Mouse (Mus musculus): ENCODE data around the gene Iqce. TPM values are rescaled to one million over a fixed set of nuclear protein-coding genes. Genes with fewer than 3 reads are reported as not detected.

Gene Iqce
- polyA plus RNA-seq, 1 experiment from 2014 or later, result 29.4 TPM

GRCm38 (mm10) chr5:140703480-140704377 lies 1.6 kb upstream of the Iqce start:
- H3K4me3 ChIP-seq, result peak overlapping the region; percentile 70

DNA sequence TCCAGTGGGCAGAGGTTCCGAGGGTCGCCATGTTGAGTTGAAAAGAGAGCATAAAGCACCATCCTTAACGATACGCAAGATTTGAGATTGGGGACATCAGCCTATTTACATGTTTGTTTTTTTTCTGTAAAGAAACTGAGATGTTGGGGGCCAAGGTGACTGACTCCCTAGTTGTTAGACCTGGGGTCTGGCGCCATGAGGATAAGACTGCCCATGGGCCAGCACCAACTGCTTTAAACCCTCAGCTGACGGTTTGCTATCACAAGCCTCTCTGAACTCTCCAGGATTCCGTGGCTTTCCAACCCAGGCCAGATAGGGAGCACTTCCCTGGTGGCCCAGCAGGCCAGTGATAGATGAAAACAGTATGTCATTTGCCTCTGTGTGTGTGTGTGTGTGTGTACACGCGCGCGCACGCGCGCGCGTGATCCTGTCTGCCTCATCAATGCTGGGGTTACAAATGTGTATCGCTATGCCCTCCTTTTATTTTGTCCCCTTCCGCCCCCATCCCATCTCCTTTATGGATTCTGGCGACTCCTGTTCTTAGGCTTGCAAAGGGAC lies 519 bp upstream of the Iqce start:
- ATAC-seq (ENCODE audit: low FRiP score, low read depth), result no peak
- Histone ChIP-seq H3K4me3 (peak overlapping the region; percentile 91), H3K4me1 (replicated peaks) (peaks cover 44% of the 10 kb centered on the region), H3K36me3 (0 out of 2 replicates have a peak, but pooled peaks cover 7% of the 10 kb centered on the region), H3K27ac (replicated peaks) (peak overlapping the region; percentile 92), H3K27me3 (no peaks in the 10 kb centered on the region), H3K4me2 (peak overlapping the region; percentile 82), H3K9ac (peak overlapping the region; percentile 92), H3K9me3 (no peaks in the 10 kb centered on the region)
- whole genome bisulfite sequencing, result 60% methylated on average over 19 of the region's 19 CpGs

More at GRCm38 (mm10) chr5:140703480-140704377, 1.6 kb upstream of the Iqce start:
- WGBS, result 34% methylated on average over 17 of the region's 17 CpGs
- H3K27ac ChIP-seq (replicated peaks), result peak overlapping the region; percentile 92
- ATAC-seq (ENCODE audit: low FRiP score, low read depth), result no peak
- no peaks in the 10 kb centered on the region for H3K9me3 ChIP-seq
- H3K4me1 ChIP-seq (replicated peaks), result peaks cover 44% of the 10 kb centered on the region
- peak overlapping the region; percentile 46; the same call in 1 of the 2 replicates for H3K9ac ChIP-seq
- 0 out of 2 replicates have a peak, but pooled peaks cover 2% of the 10 kb centered on the region for H3K36me3 ChIP-seq
- H3K27me3 ChIP-seq, result no peaks in the 10 kb centered on the region
- H3K4me2 ChIP-seq, result peak overlapping the region; percentile 73

GRCm38 (mm10) chr5:140701661-140702060 lies 517 bp downstream of the Iqce start:
- Histone ChIP-seq H3K9ac (peak overlapping the region; percentile 92), H3K36me3 (peaks cover 14% of the 10 kb centered on the region), H3K4me1 (replicated peaks) (peaks cover 47% of the 10 kb centered on the region), H3K4me3 (peak overlapping the region; percentile 91), H3K27ac (replicated peaks) (peak overlapping the region; percentile 92), H3K4me2 (peak overlapping the region; percentile 82), H3K9me3 (no peaks in the 10 kb centered on the region), H3K27me3 (no peaks in the 10 kb centered on the region)
- WGBS, result under 1% methylated on average over 25 of the region's 25 CpGs
- ATAC-seq (ENCODE audit: low FRiP score, low read depth), result peak; percentile 7; the same call in 1 of the 2 replicates

- Histone ChIP-seq H3K27me3 (no peaks in the 10 kb centered on the region), H3K9ac (no peak overlapping the region)
These were observed 2.4 kb downstream of the Iqce start for GRCm38 (mm10) chr5:140699776-140700175.

DNA sequence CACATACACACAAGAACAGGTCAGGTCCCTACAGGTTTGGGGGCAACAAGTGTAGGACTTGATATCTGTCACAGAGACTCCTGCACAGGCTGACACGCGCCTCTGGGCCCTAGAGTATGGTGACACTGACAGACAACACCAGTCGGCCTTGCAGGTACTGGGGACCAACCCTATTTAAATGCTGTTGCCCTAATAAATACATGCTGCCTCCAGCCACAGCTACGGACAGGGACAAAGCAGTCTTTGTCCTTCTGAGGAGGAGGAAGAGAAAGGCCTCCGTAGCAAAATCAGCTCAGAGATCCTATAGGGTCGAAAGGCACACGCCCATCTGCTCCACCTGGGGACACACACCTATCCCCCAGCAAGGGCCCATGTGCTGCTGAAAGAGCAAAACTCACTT lies 6.2 kb downstream of the Iqce start:
- H3K4me3 ChIP-seq, result no peak overlapping the region
- H3K27me3 ChIP-seq, result no peaks in the 10 kb centered on the region
- peaks cover 41% of the 10 kb centered on the region for H3K36me3 ChIP-seq
- 81% methylated on average over 7 of the region's 7 CpGs for WGBS
- H3K9me3 ChIP-seq, result no peaks in the 10 kb centered on the region
- peaks cover 15% of the 10 kb centered on the region for H3K4me1 ChIP-seq (replicated peaks)
- H3K4me2 ChIP-seq, result no peak overlapping the region
- H3K9ac ChIP-seq, result no peak overlapping the region
- ATAC-seq (ENCODE audit: low FRiP score, low read depth), result no peak
- H3K27ac ChIP-seq (replicated peaks), result no peak overlapping the region

More at GRCm38 (mm10) chr5:140699776-140700175, 2.4 kb downstream of the Iqce start:
- H3K4me1 ChIP-seq (replicated peaks), result peaks cover 34% of the 10 kb centered on the region
- H3K4me2 ChIP-seq, result no peak overlapping the region
- no peaks in the 10 kb centered on the region for H3K9me3 ChIP-seq
- 77% methylated on average over 9 of the region's 9 CpGs for WGBS
- H3K4me3 ChIP-seq, result no peak overlapping the region
- peaks cover 24% of the 10 kb centered on the region for H3K36me3 ChIP-seq
- H3K27ac ChIP-seq (replicated peaks), result no peak overlapping the region
- no peak for ATAC-seq (ENCODE audit: low FRiP score, low read depth)

DNA sequence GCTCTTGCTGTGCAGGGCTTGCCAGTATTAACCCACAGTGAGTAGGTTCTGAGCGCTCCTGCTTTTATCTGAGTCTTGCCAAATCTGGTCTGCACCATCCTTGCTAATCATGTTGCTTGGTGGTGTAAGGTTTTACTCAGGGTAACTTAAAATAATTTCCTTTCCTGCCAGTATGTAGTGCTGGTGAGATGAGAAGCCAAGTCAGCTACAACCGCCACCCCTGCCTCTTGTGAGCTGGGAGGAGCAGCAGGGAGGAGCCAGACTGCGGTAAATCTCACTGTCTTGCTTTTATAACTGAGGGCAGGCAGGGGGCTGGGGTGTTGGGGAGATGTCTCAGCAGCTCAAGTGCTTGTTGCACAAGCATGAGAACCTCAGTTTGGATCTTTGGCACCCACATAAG lies 13.7 kb downstream of the Iqce start:
- whole genome bisulfite sequencing, result 86% methylated on average over 3 of the region's 3 CpGs
- Histone ChIP-seq H3K36me3 (peaks cover 44% of the 10 kb centered on the region), H3K4me3 (no peak overlapping the region), H3K4me2 (no peak overlapping the region), H3K9ac (no peak overlapping the region), H3K9me3 (no peaks in the 10 kb centered on the region), H3K27ac (replicated peaks) (no peak overlapping the region), H3K27me3 (no peaks in the 10 kb centered on the region), H3K4me1 (replicated peaks) (no peaks in the 10 kb centered on the region; the same call in 1 of the 2 replicates)
- ATAC-seq (ENCODE audit: low FRiP score, low read depth), result no peak

GRCm38 (mm10) chr5:140684343-140685148 lies 17.6 kb downstream of the Iqce start:
- H3K9ac ChIP-seq, result no peak overlapping the region
- 60% methylated on average over 16 of the region's 16 CpGs for WGBS

DNA sequence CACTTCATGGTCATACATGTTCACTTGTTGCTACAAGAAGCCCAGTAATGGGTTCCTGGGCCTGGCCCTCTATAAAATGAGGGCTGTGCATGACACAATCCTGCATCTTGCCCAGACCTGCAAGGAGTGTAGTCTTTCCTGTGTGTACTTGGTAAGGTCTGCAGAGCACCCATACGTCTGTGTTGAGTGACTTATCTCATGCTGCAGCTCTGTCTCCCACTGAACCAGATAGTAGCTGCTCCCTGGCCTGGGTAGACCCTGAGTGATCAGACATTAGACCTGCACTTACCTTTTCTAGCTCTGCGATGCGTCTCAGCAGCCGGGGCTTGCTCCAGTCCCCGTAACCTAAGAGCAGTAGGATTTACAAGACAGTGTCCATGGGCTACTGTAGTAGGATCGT lies 20.1 kb downstream of the Iqce start:
- Histone ChIP-seq H3K4me3 (no peak overlapping the region), H3K36me3 (peaks cover 33% of the 10 kb centered on the region)

More at GRCm38 (mm10) chr5:140684343-140685148, 17.6 kb downstream of the Iqce start:
- Histone ChIP-seq H3K27ac (replicated peaks) (no peak overlapping the region), H3K4me1 (replicated peaks) (no peaks in the 10 kb centered on the region; the same call in 1 of the 2 replicates), H3K4me3 (no peak overlapping the region), H3K4me2 (no peak overlapping the region), H3K9me3 (no peaks in the 10 kb centered on the region), H3K36me3 (peaks cover 31% of the 10 kb centered on the region), H3K27me3 (no peaks in the 10 kb centered on the region)
- ATAC-seq (ENCODE audit: low FRiP score, low read depth), result peak; percentile 71; the same call in 1 of the 2 replicates

DNA sequence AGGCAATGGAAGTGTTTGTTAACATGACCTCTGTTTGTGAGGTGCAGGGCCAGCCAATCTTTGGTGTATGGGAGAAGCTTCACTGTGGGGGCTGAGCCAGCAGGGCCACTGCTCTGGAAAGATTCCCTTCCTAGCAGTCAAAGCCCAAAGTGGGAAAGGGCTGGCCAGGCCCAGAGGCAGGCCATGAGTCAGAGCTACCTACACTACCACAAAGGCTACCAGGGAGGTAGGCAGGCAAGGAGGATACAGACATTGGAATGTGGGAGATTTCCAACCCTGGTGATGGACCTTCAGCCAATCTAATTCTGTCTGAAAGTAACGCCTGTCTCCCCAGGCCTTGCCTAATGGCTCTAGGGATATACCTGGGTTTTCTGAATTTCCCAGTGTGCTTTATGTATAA lies 21.2 kb downstream of the Iqce start:
- ATAC-seq (ENCODE audit: low FRiP score, low read depth), result no peak
- no peaks in the 10 kb centered on the region for H3K27me3 ChIP-seq
- no peak overlapping the region for H3K27ac ChIP-seq (replicated peaks)
- H3K4me3 ChIP-seq, result no peak overlapping the region
- no peaks in the 10 kb centered on the region for H3K9me3 ChIP-seq
- no peak overlapping the region for H3K9ac ChIP-seq
- no peaks in the 10 kb centered on the region; the same call in 1 of the 2 replicates for H3K4me1 ChIP-seq (replicated peaks)
- no peak overlapping the region for H3K4me2 ChIP-seq
- WGBS, result 87% methylated on average over 1 of the region's 1 CpGs
- peaks cover 36% of the 10 kb centered on the region for H3K36me3 ChIP-seq

More for the DNA sequence above, 20.1 kb downstream of the Iqce start:
- no peak for ATAC-seq (ENCODE audit: low FRiP score, low read depth)
- Histone ChIP-seq H3K9ac (no peak overlapping the region), H3K4me1 (replicated peaks) (no peaks in the 10 kb centered on the region; the same call in 1 of the 2 replicates), H3K9me3 (no peaks in the 10 kb centered on the region), H3K27me3 (no peaks in the 10 kb centered on the region), H3K27ac (replicated peaks) (no peak overlapping the region), H3K4me2 (no peak overlapping the region)
- WGBS, result 97% methylated on average over 6 of the region's 6 CpGs

DNA sequence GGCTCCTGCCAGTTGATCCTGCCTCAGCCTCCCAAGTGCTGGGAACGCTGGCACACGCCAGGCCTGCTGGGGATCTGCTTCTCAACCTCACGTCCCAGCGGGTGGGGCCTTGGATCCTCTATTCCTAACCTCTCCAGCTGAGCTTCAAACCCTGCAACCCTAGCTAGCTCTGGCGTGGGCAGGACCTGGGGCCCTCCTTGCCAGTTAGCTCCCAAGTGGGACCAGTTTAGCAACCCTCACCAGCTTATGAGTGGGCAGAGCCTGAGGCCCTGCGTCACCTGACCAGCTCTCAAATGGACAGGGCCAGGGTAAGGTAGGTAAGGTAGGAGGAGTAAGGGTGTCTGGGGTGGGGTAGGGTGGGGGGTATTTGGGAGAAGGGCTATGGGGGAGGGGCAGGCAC lies 22.1 kb downstream of the Iqce start:
- no peak overlapping the region for H3K27ac ChIP-seq (replicated peaks)
- 93% methylated on average over 6 of the region's 6 CpGs for WGBS
- H3K4me3 ChIP-seq, result no peak overlapping the region
- no peak for ATAC-seq (ENCODE audit: low FRiP score, low read depth)
- no peak overlapping the region for H3K4me2 ChIP-seq
- peaks cover 1% of the 10 kb centered on the region; the same call in 1 of the 2 replicates for H3K4me1 ChIP-seq (replicated peaks)
- no peak overlapping the region for H3K9ac ChIP-seq
- H3K36me3 ChIP-seq, result peaks cover 39% of the 10 kb centered on the region
- H3K9me3 ChIP-seq, result no peaks in the 10 kb centered on the region
- no peaks in the 10 kb centered on the region for H3K27me3 ChIP-seq

DNA sequence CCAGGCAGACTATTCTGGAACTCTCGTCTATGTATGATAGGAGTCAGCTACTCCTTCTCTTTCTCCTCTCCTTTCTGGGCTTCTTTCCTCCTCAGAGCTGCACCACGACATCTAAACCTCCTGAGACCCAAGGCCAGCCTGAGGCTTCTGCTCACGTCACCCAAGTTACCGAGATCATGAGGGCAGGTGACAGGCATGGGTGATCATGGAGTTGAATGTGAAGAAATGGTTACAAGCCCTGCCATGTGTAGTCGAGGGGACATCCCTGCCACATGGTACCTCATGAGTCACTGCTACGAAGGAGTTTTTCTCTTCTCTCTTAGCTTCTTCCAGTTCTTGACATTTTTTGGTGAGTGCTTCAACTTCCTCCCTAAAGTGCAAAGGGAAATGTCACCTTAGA lies 25.0 kb downstream of the Iqce start:
- Histone ChIP-seq H3K36me3 (peaks cover 40% of the 10 kb centered on the region), H3K9ac (no peak overlapping the region), H3K27ac (replicated peaks) (no peak overlapping the region), H3K4me3 (no peak overlapping the region), H3K9me3 (no peaks in the 10 kb centered on the region), H3K4me1 (replicated peaks) (0 out of 2 replicates have a peak, but pooled peaks cover 3% of the 10 kb centered on the region), H3K4me2 (no peak overlapping the region), H3K27me3 (no peaks in the 10 kb centered on the region)
- WGBS, result 92% methylated on average over 6 of the region's 6 CpGs
- ATAC-seq (ENCODE audit: low FRiP score, low read depth), result no peak

All from hindbrain, embryonic 15.5 days (tissue).